ENCODE assay signal across 13 mouse cellular contexts in genomic region chr15:12605239-12605993, GRCm38 (mm10).
DNase-seq lines count a peak whose midpoint lies in the region; ATAC-seq and TF ChIP-seq lines count a peak whose summit lies in the region.
"Had no signal": no experiment of that assay in that cellular context is flagged by ENCODE, and none has a peak within 500 bp of the region (broad histone marks: within the 10 kb centered on the region; RNA-seq: fewer than 3 reads in every experiment).

No protein-coding gene starts in this region.

- peak overlapping the region; percentile 61; the same call in 1 of the 2 replicates for H3K27ac ChIP-seq in embryonic facial prominence, embryonic 12.5 days
- H3K27ac ChIP-seq in embryonic facial prominence, embryonic 10.5 days (replicated peaks) = no peak overlapping the region
- peak overlapping the region; percentile 86 for H3K27ac ChIP-seq in lung, embryonic 14.5 days (ENCODE audit: low read depth)
- H3K27ac ChIP-seq in stomach, embryonic 14.5 days (ENCODE audit: low read length) = peak overlapping the region; percentile 81

- H3K36me3 ChIP-seq in embryonic facial prominence, embryonic 12.5 days = no peaks in the 10 kb centered on the region
- H3K36me3 ChIP-seq in embryonic facial prominence, embryonic 10.5 days (replicated peaks) = no peaks in the 10 kb centered on the region
- H3K36me3 ChIP-seq in lung, embryonic 14.5 days (ENCODE audit: insufficient read depth) = no peaks in the 10 kb centered on the region
- no peaks in the 10 kb centered on the region for H3K36me3 ChIP-seq in stomach, embryonic 14.5 days (ENCODE audit: control insufficient read depth, insufficient read depth, low read length)

- no peak overlapping the region for H3K4me2 ChIP-seq in embryonic facial prominence, embryonic 12.5 days (replicated peaks)
- H3K4me2 ChIP-seq in lung, embryonic 14.5 days = no peak overlapping the region
- H3K4me2 ChIP-seq in stomach, embryonic 14.5 days (replicated peaks; ENCODE audit: low read depth, low read length) = no peak overlapping the region

- no peak overlapping the region for H3K4me3 ChIP-seq in embryonic facial prominence, embryonic 12.5 days
- no peak overlapping the region for H3K4me3 ChIP-seq in embryonic facial prominence, embryonic 10.5 days
- no peak overlapping the region for H3K4me3 ChIP-seq in lung, embryonic 14.5 days (ENCODE audit: low read depth, low read length)
- H3K4me3 ChIP-seq in lung, adult 2 months (replicated peaks; ENCODE audit: extremely low read depth, low read depth, low read length) = no peak overlapping the region
- no peak overlapping the region for H3K4me3 ChIP-seq in stomach, embryonic 14.5 days (ENCODE audit: low read depth, low read length)

- H3K9ac ChIP-seq in embryonic facial prominence, embryonic 12.5 days = no peak overlapping the region
- H3K9ac ChIP-seq in lung, embryonic 14.5 days = peak overlapping the region; percentile 32; the same call in 1 of the 2 replicates
- no peak overlapping the region for H3K9ac ChIP-seq in stomach, embryonic 14.5 days (replicated peaks; ENCODE audit: low read depth, low read length)

- peaks cover 8% of the 10 kb centered on the region; the same call in 1 of the 2 replicates for H3K4me1 ChIP-seq in embryonic facial prominence, embryonic 12.5 days
- no peaks in the 10 kb centered on the region for H3K4me1 ChIP-seq in embryonic facial prominence, embryonic 10.5 days
- peaks cover 6% of the 10 kb centered on the region; the same call in 1 of the 2 replicates for H3K4me1 ChIP-seq in lung, embryonic 14.5 days (ENCODE audit: insufficient read depth)
- no peaks in the 10 kb centered on the region for H3K4me1 ChIP-seq in lung, adult 2 months (ENCODE audit: control insufficient read depth, insufficient read depth, low read length)
- peaks cover 11% of the 10 kb centered on the region; the same call in 1 of the 2 replicates for H3K4me1 ChIP-seq in stomach, embryonic 14.5 days (ENCODE audit: control insufficient read depth, insufficient read depth, low read length)

- no peak for TF ChIP-seq CTCF in lung, embryonic 14.5 days (IDR thresholded peaks at IDR 0.05; ENCODE audit: low read depth)
- TF ChIP-seq CTCF in lung, adult 2 months (IDR thresholded peaks at IDR 0.05; ENCODE audit: insufficient read depth, low read length) = no peak

- H3K9me3 ChIP-seq in embryonic facial prominence, embryonic 12.5 days = no peaks in the 10 kb centered on the region
- H3K9me3 ChIP-seq in embryonic facial prominence, embryonic 10.5 days = no peaks in the 10 kb centered on the region
- H3K9me3 ChIP-seq in lung, embryonic 14.5 days (ENCODE audit: low read depth, low read length) = no peaks in the 10 kb centered on the region
- H3K9me3 ChIP-seq in stomach, embryonic 14.5 days (ENCODE audit: control insufficient read depth, low read depth, low read length) = 0 out of 2 replicates have a peak, but pooled peaks cover 3% of the 10 kb centered on the region

- 66% methylated on average over 10 of the region's 10 CpGs for WGBS in embryonic facial prominence, embryonic 12.5 days
- WGBS in embryonic facial prominence, embryonic 10.5 days = 78% methylated on average over 10 of the region's 10 CpGs
- 50% methylated on average over 10 of the region's 10 CpGs for WGBS in lung, embryonic 14.5 days
- WGBS in lung, adult 2 months = 51% methylated on average over 10 of the region's 10 CpGs
- 59% methylated on average over 10 of the region's 10 CpGs for WGBS in stomach, embryonic 14.5 days

- no peak for ATAC-seq in embryonic facial prominence, embryonic 12.5 days (ENCODE audit: insufficient number of reproducible peaks, insufficient read depth, low FRiP score, low TSS enrichment)
- ATAC-seq in lung, embryonic 14.5 days (ENCODE audit: insufficient read depth) = peak; percentile 50; the same call in 1 of the 2 replicates
- peak; percentile 62; the same call in 1 of the 2 replicates for ATAC-seq in stomach, embryonic 14.5 days (ENCODE audit: insufficient number of reproducible peaks, insufficient read depth, low FRiP score, low read depth)

- no peak for TF ChIP-seq POLR2A in lung, adult 2 months (IDR thresholded peaks at IDR 0.05; ENCODE audit: borderline replicate concordance, extremely low read depth, low read depth, low read length)

- DNase-seq in embryonic facial prominence, embryonic 10.5 days (ENCODE audit: low spot score) = no peak
- peak; percentile 80 for DNase-seq in lung, embryonic 14.5 days
- DNase-seq in lung, adult 2 months = no peak
- DNase-seq in heart, postnatal 4 days = peak; percentile 24
- DNase-seq in left cerebral cortex, postnatal 4 days = no peak
- no peak for DNase-seq in yolk sac, embryonic 10.5 days (ENCODE audit: low spot score)
- DNase-seq: adrenal gland, postnatal 14 days; cerebellum, adult 2 months; lung, adult 18-20 months; right cerebral cortex, postnatal 25 days; thymus, postnatal 4 days had no signal

- H3K27me3 ChIP-seq in embryonic facial prominence, embryonic 12.5 days = no peaks in the 10 kb centered on the region
- H3K27me3 ChIP-seq in embryonic facial prominence, embryonic 10.5 days (replicated peaks; ENCODE audit: low read depth, poor library complexity, severe bottlenecking) = no peaks in the 10 kb centered on the region
- H3K27me3 ChIP-seq in lung, embryonic 14.5 days (ENCODE audit: insufficient read depth, low read length) = no peaks in the 10 kb centered on the region
- no peaks in the 10 kb centered on the region for H3K27me3 ChIP-seq in stomach, embryonic 14.5 days (ENCODE audit: control insufficient read depth, insufficient read depth, low read length)

- intact Hi-C loops in left cerebral cortex, postnatal 4 days (cut with DNase I) = no loop called here

Comparison
In these comparisons a context has a peak if more than half of its experiments do, and no peak if none do; other contexts are left out.
1. DNase-seq: peak in lung, embryonic 14.5 days (single experiment) and heart, postnatal 4 days (single experiment); none in embryonic facial prominence, embryonic 10.5 days (single experiment), lung, adult 2 months (single experiment), left cerebral cortex, postnatal 4 days (single experiment) and yolk sac, embryonic 10.5 days (single experiment).